Mouse (Mus musculus): ENCODE measurements around the gene Atp6v1g3.

- TF ChIP-seq CTCF (IDR thresholded peaks at IDR 0.05; ENCODE audit: low read depth, low read length) (no peak), GATA1 (IDR thresholded peaks at IDR 0.05; ENCODE audit: borderline replicate concordance, low read length) (no peak), TAL1 (conservative IDR thresholded peaks at IDR 0.05; ENCODE audit: low read depth, low read length) (no peak), GATA2 (IDR thresholded peaks at IDR 0.05; ENCODE audit: borderline replicate concordance, low read depth, low read length) (no peak)
Observed at GRCm38 (mm10) chr1:138298156-138298555, 24.6 kb downstream of the Atp6v1g3 start.
